Mouse (Mus musculus) naive thymus-derived CD4-positive, alpha-beta T cell, adult 2 months (primary cell): Measurements from ENCODE around the gene A2ml1.
"Not testable (repeated sequence)": the region's sequence is repeated elsewhere in the genome, so short reads cannot be mapped to it uniquely, and the experiment has no call there.

Experiments used
- DNase-seq: peaks from one replicate; pipeline ENCODE4 v3.0.0-alpha.2; 2011; ENCODE audit warnings: low read depth

A2ml1 gene

GRCm38 (mm10) chr6:128581508-128581907 is at the start of gene A2ml1:
TSS of gene A2ml1 (minus strand) at chr6:128581608.
- DNase-seq, result no peak

- peak; percentile 20 for DNase-seq
These were observed 48.6 kb upstream of the A2ml1 start for GRCm38 (mm10) chr6:128629771-128630739.

DNA sequence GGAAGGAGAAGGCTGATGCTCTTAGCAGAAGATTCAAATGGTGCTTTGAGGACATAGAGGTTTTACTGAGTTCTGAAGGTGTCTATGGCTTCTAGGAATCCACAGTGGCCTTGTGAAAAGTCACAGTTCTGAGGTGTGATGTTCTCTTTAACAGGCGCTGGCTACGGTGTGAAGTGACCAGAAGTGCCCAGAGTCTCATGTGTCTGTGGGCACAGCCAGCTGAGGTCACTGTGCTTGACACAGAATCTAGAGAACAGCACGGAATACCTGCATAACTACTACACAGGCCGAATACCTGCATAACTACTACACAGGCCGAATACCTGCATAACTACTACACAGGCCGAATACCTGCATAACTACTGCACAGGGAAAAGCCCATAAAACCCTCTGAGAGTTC is 43.8 kb upstream of the A2ml1 start:
- not testable (repeated sequence) for DNase-seq

DNA sequence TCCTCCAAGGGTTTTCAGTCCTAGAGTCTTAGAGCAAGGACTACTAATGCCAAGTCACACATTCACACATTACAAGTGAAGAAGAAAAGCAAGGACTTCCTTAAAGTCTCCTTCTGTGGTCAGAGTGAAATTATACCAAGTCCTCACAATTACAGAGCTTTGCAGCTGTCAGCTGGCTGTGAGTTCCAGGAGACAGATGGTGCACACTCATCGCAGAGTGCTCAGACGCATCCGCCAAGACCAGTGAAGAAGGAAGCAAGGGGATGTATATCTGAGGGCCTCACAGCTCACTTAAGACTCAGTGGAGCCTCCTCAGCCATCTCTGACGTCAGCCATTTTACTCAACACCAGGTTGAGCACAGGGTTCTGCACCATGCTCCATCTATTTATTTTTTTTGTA is 43.0 kb upstream of the A2ml1 start:
- no peak for DNase-seq

GRCm38 (mm10) chr6:128623433-128623832 is 42.0 kb upstream of the A2ml1 start, which contains the start of gene Klrb1a:
TSS of gene Klrb1a (minus strand) at chr6:128623533.
- DNase-seq, result not testable (repeated sequence)

GRCm38 (mm10) chr6:128622733-128623132 is 41.3 kb upstream of the A2ml1 start:
- DNase-seq, result no peak

GRCm38 (mm10) chr6:128606350-128606749 is 24.9 kb upstream of the A2ml1 start:
- DNase-seq, result no peak

DNA sequence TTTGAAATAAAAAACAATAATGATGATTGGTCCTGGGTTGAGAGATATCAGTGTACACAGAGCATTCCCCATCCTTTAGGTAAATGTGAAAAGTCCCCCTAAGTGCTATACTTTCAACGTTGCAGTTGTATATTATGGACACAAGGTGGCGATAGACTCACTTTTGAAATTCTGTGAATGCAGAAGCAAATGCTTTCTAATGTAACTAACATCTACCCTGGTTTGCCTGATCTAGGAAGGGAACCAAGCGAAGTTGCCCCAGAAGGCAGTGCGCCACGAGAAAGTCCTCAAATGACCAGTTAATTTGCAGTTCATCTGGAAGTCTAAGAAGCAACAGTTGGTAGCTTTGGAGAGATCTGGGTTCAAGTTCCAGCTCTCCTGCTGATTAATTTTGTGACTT is 23.1 kb upstream of the A2ml1 start:
- DNase-seq, result peak; percentile 27

DNA sequence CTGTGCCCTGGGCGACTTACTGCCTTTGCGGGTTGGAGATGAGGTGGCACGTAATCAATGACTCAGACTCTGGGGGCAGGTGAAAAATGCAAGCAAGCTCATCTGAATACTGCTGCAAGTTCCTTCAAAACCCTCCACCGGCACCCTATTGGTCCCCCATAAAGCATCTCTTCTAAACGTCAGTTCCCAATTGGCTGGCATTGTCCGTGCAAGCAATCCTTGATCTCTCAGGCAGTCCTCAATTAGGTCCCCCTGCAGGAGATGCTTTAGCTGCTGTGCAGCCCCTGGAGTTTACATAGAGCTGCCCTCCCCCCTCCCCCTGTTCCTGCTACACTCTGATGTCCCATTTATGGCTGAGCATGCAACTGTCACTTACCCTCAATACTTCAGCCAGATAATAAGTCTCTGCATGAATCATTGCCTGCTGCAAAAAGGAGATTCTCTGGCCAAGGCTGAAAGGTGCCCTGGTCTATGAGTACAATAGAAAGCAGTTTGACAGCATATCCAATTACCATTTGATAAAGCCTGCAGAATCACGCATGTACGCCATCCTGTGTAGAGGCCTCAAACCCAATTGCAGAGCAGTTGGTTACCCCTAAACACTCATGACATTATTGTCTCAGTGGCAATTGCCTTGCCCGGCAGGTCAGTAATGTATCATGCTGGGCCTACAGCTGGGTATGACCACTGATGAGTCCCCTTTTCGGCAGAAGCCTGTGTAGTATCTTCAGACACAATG is 21.2 kb upstream of the A2ml1 start:
- DNase-seq, result no peak

DNA sequence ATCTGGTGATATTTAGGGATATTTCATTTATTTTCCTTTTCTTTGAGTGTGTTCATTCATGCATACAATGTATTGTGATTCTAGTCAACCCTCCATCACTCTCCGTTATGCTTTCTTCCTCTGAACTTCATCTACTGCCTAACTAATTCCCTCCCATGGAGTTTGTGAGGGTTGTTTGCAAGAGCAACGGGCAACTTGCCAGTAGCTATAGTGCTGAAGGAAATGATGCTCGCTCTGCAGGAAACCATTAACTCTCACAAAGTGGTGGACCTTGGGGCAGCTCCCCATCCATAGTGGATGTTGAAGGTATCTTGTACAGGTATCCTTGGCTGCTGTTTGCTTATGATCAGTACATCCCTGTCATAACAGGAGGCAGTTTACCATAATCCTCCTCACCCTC is 20.6 kb upstream of the A2ml1 start:
- DNase-seq, result no peak

DNA sequence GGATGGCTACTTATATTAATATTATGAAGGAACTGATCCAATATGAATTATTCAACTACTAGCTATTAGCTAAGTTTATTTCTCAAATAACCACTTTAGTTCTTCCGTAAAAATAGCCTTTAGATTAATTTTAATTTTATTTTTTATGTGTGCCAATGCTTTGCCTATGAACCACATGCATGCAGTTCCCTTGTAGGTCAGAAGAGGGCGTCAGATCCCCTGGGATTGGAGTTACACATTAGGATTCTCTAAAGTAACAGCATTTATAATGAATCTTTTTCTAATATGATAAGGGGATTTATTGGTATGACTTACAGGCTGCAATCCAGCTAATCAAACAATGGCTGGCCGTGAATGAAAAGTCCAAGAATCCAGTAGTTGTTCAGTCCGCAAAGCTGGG is 18.1 kb upstream of the A2ml1 start:
- no peak for DNase-seq

GRCm38 (mm10) chr6:128598256-128599047 is 17.0 kb upstream of the A2ml1 start:
- no peak for DNase-seq

GRCm38 (mm10) chr6:128597121-128597522 is 15.7 kb upstream of the A2ml1 start:
- no peak for DNase-seq

DNA sequence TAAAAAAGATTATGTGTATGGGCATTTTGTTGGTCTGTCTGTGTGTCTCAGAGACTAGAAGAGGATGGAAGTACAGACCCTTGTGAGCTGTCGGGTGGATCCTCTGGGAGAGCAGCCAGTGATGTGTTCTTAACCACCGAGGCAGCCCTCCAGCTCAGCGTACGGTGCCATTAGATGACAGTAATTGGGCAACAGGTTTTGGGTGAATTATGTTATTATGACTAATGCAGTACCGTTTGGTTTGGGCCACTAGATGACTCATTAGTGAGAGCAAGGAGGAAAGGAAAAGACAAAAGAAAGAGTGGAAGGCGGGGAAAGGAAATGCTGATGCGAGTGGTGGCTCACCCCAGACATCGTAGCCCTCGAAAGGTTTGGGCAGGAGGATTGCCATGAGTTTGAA is 13.2 kb upstream of the A2ml1 start:
- no peak for DNase-seq

DNA sequence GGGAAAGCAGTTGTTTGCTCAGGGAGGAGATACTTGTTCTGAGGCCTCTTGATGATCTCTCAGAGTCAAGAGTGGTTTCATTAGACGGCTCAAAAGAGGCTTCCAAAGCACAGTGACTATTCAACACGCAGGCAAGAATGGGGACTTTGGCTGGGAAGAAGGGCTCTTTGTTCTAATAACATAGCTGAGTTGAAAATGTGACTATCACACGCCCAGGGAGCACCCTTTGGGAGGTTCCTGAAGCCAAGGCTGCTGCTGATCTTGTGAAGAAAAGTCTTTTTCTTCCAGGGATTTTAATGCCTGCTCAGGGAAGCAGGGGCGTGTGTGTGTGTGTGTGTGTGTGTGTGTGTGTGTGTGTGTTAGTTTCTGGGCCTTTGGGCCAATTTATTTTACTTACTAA is 8.0 kb upstream of the A2ml1 start:
- DNase-seq, result no peak

DNA sequence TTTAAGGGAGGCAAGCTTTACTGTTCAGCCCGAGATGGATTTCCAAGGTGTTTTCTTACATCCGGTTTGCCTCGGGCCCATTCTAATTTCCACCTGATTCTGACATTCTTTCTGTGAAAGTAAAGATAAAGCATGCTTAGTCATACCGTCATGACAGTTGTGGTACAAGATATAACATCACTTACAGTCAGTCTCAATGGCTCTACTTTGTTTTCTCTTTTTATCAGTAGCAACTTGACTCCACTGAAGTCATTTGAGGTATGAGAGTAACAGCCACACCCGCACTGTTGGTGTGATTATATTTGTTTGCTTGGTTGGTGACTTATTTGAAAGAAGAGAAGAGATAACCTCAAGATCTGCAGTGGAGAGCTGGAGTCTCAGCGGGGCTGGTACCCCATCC is 6.2 kb upstream of the A2ml1 start:
- DNase-seq, result no peak

- DNase-seq, result no peak
These were observed 4.3 kb upstream of the A2ml1 start for GRCm38 (mm10) chr6:128585642-128586245.

- DNase-seq, result no peak
These were observed 2.8 kb upstream of the A2ml1 start for GRCm38 (mm10) chr6:128584070-128584660.

DNA sequence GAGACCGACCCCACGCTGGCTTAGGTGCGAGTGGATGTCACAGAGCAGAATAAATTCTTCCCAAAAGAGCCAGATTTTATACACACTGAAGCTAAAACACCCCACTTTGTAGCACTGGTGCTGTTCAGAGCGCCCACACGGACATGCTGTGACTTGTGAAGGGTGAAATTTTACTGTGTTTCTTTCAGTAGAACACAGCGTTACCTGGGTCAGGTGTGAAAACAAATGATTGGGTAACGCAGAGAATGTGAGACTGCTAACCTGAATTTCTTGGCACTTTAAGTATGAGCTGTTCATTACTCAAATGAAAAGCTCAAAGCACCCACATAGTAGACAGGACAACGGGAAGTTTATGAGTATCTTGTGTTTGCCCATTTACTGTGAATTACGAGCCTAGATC is 4.1 kb downstream of the A2ml1 start:
- no peak for DNase-seq

- no peak for DNase-seq
These were observed 14.8 kb downstream of the A2ml1 start for GRCm38 (mm10) chr6:128566589-128566988.

GRCm38 (mm10) chr6:128554049-128554448 is 27.4 kb downstream of the A2ml1 start:
- no peak for DNase-seq
